Mouse (Mus musculus): ENCODE data around the gene Sema4b.

- TF ChIP-seq CTCF (IDR thresholded peaks at IDR 0.05; ENCODE audit: control insufficient read depth, insufficient read depth, insufficient read length) (no peak), USF1 (IDR thresholded peaks at IDR 0.05; ENCODE audit: low read depth) (no peak), MAX (IDR thresholded peaks at IDR 0.05) (no peak), MYOG (IDR thresholded peaks at IDR 0.05; ENCODE audit: control insufficient read depth, extremely low read depth, insufficient read length) (no peak), MYOD1 (IDR thresholded peaks at IDR 0.05; ENCODE audit: control insufficient read depth, insufficient read length, low read depth) (no peak)
Observed at GRCm38 (mm10) chr7:80143331-80144273, 43.0 kb upstream of the Sema4b start.

All from C2C12 (cell line).